Comparison of ENCODE assay signal across 8 mouse cellular contexts in the genomic region with DNA sequence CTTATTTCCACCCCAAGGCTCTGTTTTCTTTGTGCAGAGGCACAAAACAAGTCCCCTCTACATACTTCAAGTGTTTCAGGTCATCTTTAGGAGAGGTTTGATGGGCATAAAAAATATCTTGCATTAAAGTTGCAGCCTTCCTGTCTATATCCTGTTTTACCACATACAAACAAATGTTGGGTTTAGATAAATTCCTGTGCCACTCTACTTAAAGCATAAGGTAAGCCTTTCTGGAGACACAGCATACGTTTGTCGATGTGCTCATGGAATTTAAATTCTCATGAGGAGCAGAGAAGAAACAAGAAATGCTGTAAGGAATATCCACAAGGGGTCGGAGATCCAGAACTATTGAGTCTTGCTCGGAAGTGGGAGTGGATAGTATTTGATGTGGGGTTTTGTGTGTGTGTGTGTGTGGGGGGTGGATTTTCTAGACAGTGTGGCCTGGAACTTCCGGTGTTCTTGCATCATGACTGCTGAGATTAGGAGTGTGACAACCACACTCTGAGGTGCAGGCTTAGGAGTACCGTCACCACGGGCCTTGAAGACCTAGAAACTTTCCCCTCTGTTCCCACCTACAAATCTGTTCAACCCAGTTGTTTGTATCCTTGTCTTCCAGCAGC. TPM values are rescaled to one million over a fixed set of nuclear protein-coding genes. Genes with fewer than 3 reads are reported as not detected.
A peak's percentile ranks its signal among the peaks of the same experiment; 100 is the strongest.
DNase-seq lines count a peak whose midpoint lies in the region; ATAC-seq and TF ChIP-seq lines count a peak whose summit lies in the region.

No protein-coding gene starts in this region.

- H3K27ac ChIP-seq in liver, adult 2 months (replicated peaks; ENCODE audit: insufficient read depth, low read depth, low read length): peak overlapping the region; percentile 27; the same call in 1 of the 2 replicates
- H3K27ac ChIP-seq in forebrain, embryonic 10.5 days: no peak overlapping the region
- H3K27ac ChIP-seq in liver, embryonic 11.5 days (ENCODE audit: low read depth, low read length): peak overlapping the region; percentile 38
- peak overlapping the region; percentile 34; the same call in 1 of the 2 replicates for H3K27ac ChIP-seq in small intestine, adult 2 months (ENCODE audit: insufficient read depth, low read depth, low read length)

- ATAC-seq in liver, embryonic 11.5 days (replicated peaks; ENCODE audit: low FRiP score): no peak

- H3K79me2 ChIP-seq in liver, adult 2 months (ENCODE audit: control insufficient read depth, insufficient read depth, low read length): no peaks in the 10 kb centered on the region; the same call in 1 of the 2 replicates

- DNase-seq in liver, adult 2 months (ENCODE audit: extremely low read depth, low read depth, low spot score): peak; percentile 32
- DNase-seq in liver: no peak
- DNase-seq in forebrain, embryonic 10.5 days (ENCODE audit: extremely low spot score, low spot score): no peak
- DNase-seq in liver, embryonic 11.5 days (ENCODE audit: low spot score): no peak
- no peak for DNase-seq in ovary, postnatal 14 days (ENCODE audit: low spot score)
- no peak for DNase-seq in gastrocnemius, postnatal 36 days
- no peak for DNase-seq in adrenal gland, adult 8-10 months

- TF ChIP-seq POLR2A in liver, adult 2 months (IDR thresholded peaks at IDR 0.05; ENCODE audit: extremely low read depth, insufficient read depth, low read length): no peak
- TF ChIP-seq POLR2A in small intestine, adult 2 months (IDR thresholded peaks at IDR 0.05; ENCODE audit: low read depth, low read length): no peak

- intact Hi-C loops in gastrocnemius, postnatal 36 days (cut with DNase I): loop anchor here (5.0 kb wide), 1 partner anchor 37 kb away; no protein-coding TSS in a partner anchor

- peak overlapping the region; percentile 23; the same call in 1 of the 2 replicates for H3K4me3 ChIP-seq in liver, adult 2 months (ENCODE audit: insufficient read depth, low read depth, low read length)
- H3K4me3 ChIP-seq in forebrain, embryonic 10.5 days: peak overlapping the region; percentile 47
- peak overlapping the region; percentile 44 for H3K4me3 ChIP-seq in liver, embryonic 11.5 days (ENCODE audit: low read depth, low read length)
- no peak overlapping the region for H3K4me3 ChIP-seq in small intestine, adult 2 months (ENCODE audit: low read depth, low read length)

- no peak overlapping the region for H3K9ac ChIP-seq in liver, adult 2 months (ENCODE audit: low read depth, low read length)
- H3K9ac ChIP-seq in liver, embryonic 11.5 days (ENCODE audit: low read depth, low read length): peak overlapping the region; percentile 17; the same call in 1 of the 2 replicates

- H3K4me1 ChIP-seq in liver, adult 2 months (ENCODE audit: control insufficient read depth, insufficient read depth, low read length): peaks cover 14% of the 10 kb centered on the region; the same call in 1 of the 2 replicates
- peaks cover 32% of the 10 kb centered on the region for H3K4me1 ChIP-seq in forebrain, embryonic 10.5 days
- H3K4me1 ChIP-seq in liver, embryonic 11.5 days (replicated peaks; ENCODE audit: control insufficient read depth, insufficient read depth, low read length): peaks cover 18% of the 10 kb centered on the region
- H3K4me1 ChIP-seq in small intestine, adult 2 months (ENCODE audit: control insufficient read depth, insufficient read depth, insufficient read length, low read length): peaks cover 9% of the 10 kb centered on the region

- H3K27me3 ChIP-seq in liver, adult 2 months (ENCODE audit: control insufficient read depth, insufficient read depth, low read length): no peaks in the 10 kb centered on the region
- H3K27me3 ChIP-seq in forebrain, embryonic 10.5 days (ENCODE audit: poor library complexity, severe bottlenecking): no peaks in the 10 kb centered on the region
- H3K27me3 ChIP-seq in liver, embryonic 11.5 days (replicated peaks; ENCODE audit: control insufficient read depth, insufficient read depth, low read length): no peaks in the 10 kb centered on the region
- H3K27me3 ChIP-seq in small intestine, adult 2 months (ENCODE audit: control insufficient read depth, insufficient read depth, low read length): no peaks in the 10 kb centered on the region

- no peaks in the 10 kb centered on the region for H3K9me3 ChIP-seq in forebrain, embryonic 10.5 days
- no peaks in the 10 kb centered on the region for H3K9me3 ChIP-seq in liver, embryonic 11.5 days (ENCODE audit: control insufficient read depth, low read length)

- TF ChIP-seq CTCF in liver, adult 2 months (IDR thresholded peaks at IDR 0.05; ENCODE audit: low read depth, low read length): no peak
- TF ChIP-seq CTCF in small intestine, adult 2 months (IDR thresholded peaks at IDR 0.05; ENCODE audit: extremely low read depth, insufficient read length, insufficient replicate concordance, low read depth, low read length): no peak

- peak overlapping the region; percentile 71 for H3K4me2 ChIP-seq in liver, embryonic 11.5 days

- 56% methylated on average over 7 of the region's 7 CpGs for WGBS in liver, adult 2 months
- 90% methylated on average over 7 of the region's 7 CpGs for WGBS in forebrain, embryonic 10.5 days
- WGBS in liver, embryonic 11.5 days: 56% methylated on average over 7 of the region's 7 CpGs
- WGBS in small intestine, adult 2 months: 65% methylated on average over 7 of the region's 7 CpGs

- peaks cover 1% of the 10 kb centered on the region; the same call in 1 of the 2 replicates for H3K36me3 ChIP-seq in liver, adult 2 months (ENCODE audit: control insufficient read depth, insufficient read depth, low read length)
- peaks cover 33% of the 10 kb centered on the region for H3K36me3 ChIP-seq in forebrain, embryonic 10.5 days (replicated peaks)
- H3K36me3 ChIP-seq in liver, embryonic 11.5 days (ENCODE audit: control insufficient read depth, insufficient read depth, low read length): no peaks in the 10 kb centered on the region; the same call in 1 of the 2 replicates
- peaks cover 23% of the 10 kb centered on the region for H3K36me3 ChIP-seq in small intestine, adult 2 months (ENCODE audit: control insufficient read depth, insufficient read depth, low read length)

RNA-seq across cellular contexts. Expression of gene Lysmd1, which starts 1.7 kb away (rescaled TPM):
- total RNA-seq in liver, adult 2 months (2014; rRNA removed): 7.0 and 7.9 TPM in 2 replicates
- 6.1 and 6.5 TPM in 2 replicates for polyA plus RNA-seq in liver, adult 2 months (2012; rRNA removed)
- 12.6 and 13.3 TPM in 2 replicates for polyA plus RNA-seq in forebrain, embryonic 10.5 days (2016; fragmentation: Nextera tagmentation; extraction: Ambion mirVana)
- polyA plus RNA-seq in liver, embryonic 11.5 days (2014; fragmentation: Nextera tagmentation; extraction: Ambion mirVana): 8.9 and 9.1 TPM in 2 replicates
- polyA plus RNA-seq in small intestine, adult 2 months (2012; rRNA removed): 1.8 and 5.0 TPM in 2 replicates
- total RNA-seq in gastrocnemius, postnatal 36 days (2021): 1 to 10 TPM; 6.4 to 8.2 TPM
- total RNA-seq in adrenal gland, adult 8-10 months (2022): 10 to 100 TPM in 3 of 4 experiments, 1 to 10 TPM in 1; 8.4 to 11.4 (median 10.4) TPM

RNA-seq across cellular contexts. Expression of gene Scnm1, which starts 1.7 kb away (rescaled TPM):
- 12.6 and 13.3 TPM in 2 replicates for total RNA-seq in liver, adult 2 months (2014; rRNA removed)
- 15.2 and 17.7 TPM in 2 replicates for polyA plus RNA-seq in liver, adult 2 months (2012; rRNA removed)
- polyA plus RNA-seq in forebrain, embryonic 10.5 days (2016; fragmentation: Nextera tagmentation; extraction: Ambion mirVana): 75.8 and 80.7 TPM in 2 replicates
- polyA plus RNA-seq in liver, embryonic 11.5 days (2014; fragmentation: Nextera tagmentation; extraction: Ambion mirVana): 53.1 and 58.5 TPM in 2 replicates
- 15.3 and 34.3 TPM in 2 replicates for polyA plus RNA-seq in small intestine, adult 2 months (2012; rRNA removed)
- 10 to 100 TPM; 21.7 to 27.3 TPM for total RNA-seq in gastrocnemius, postnatal 36 days (2021)
- total RNA-seq in adrenal gland, adult 8-10 months (2022): 10 to 100 TPM; 30.8 to 58.2 (median 43.5) TPM

RNA-seq across cellular contexts. Expression of gene Tnfaip8l2, which starts 6.6 kb away (rescaled TPM):
- total RNA-seq in liver, adult 2 months (2014; rRNA removed): 2.3 and 2.8 TPM in 2 replicates
- polyA plus RNA-seq in liver, adult 2 months (2012; rRNA removed): 2.7 and 4.0 TPM in 2 replicates
- 1.4 and 1.5 TPM in 2 replicates for polyA plus RNA-seq in forebrain, embryonic 10.5 days (2016; fragmentation: Nextera tagmentation; extraction: Ambion mirVana)
- polyA plus RNA-seq in liver, embryonic 11.5 days (2014; fragmentation: Nextera tagmentation; extraction: Ambion mirVana): 4.8 and 5.4 TPM in 2 replicates
- 8.6 and 52.3 TPM in 2 replicates for polyA plus RNA-seq in small intestine, adult 2 months (2012; rRNA removed)
- total RNA-seq in gastrocnemius, postnatal 36 days (2021): under 1 TPM; 0.38 to 0.69 TPM
- 1 to 10 TPM; 1.8 to 5.0 (median 3.2) TPM for total RNA-seq in adrenal gland, adult 8-10 months (2022)

RNA-seq across cellular contexts. Expression of gene Tmod4, which starts 11.3 kb away (rescaled TPM):
- total RNA-seq in liver, adult 2 months (2014; rRNA removed): 0.65 TPM in 1 of 2 replicates, not detected in the other
- 0.25 TPM in 1 of 2 replicates, not detected in the other for polyA plus RNA-seq in liver, adult 2 months (2012; rRNA removed)
- polyA plus RNA-seq in forebrain, embryonic 10.5 days (2016; fragmentation: Nextera tagmentation; extraction: Ambion mirVana): 0.77 and 1.00 TPM in 2 replicates
- polyA plus RNA-seq in liver, embryonic 11.5 days (2014; fragmentation: Nextera tagmentation; extraction: Ambion mirVana): 1.1 TPM in 2 replicates
- 0.62 and 0.84 TPM in 2 replicates for polyA plus RNA-seq in small intestine, adult 2 months (2012; rRNA removed)
- total RNA-seq in gastrocnemius, postnatal 36 days (2021): 100 to 1,000 TPM; 623 to 679 TPM
- 1 to 10 TPM in 1 of 4 experiments, under 1 TPM in 1, not detected in 2; 0.56 to 1.5 TPM for total RNA-seq in adrenal gland, adult 8-10 months (2022)

RNA-seq across cellular contexts. Expression of gene Sema6c, which starts 24.7 kb away (rescaled TPM):
- total RNA-seq in liver, adult 2 months (2014; rRNA removed): 0.65 and 1.1 TPM in 2 replicates
- 2.1 and 2.9 TPM in 2 replicates for polyA plus RNA-seq in liver, adult 2 months (2012; rRNA removed)
- polyA plus RNA-seq in forebrain, embryonic 10.5 days (2016; fragmentation: Nextera tagmentation; extraction: Ambion mirVana): 3.9 and 4.2 TPM in 2 replicates
- polyA plus RNA-seq in liver, embryonic 11.5 days (2014; fragmentation: Nextera tagmentation; extraction: Ambion mirVana): 2.5 and 2.8 TPM in 2 replicates
- polyA plus RNA-seq in small intestine, adult 2 months (2012; rRNA removed): 2.1 and 4.6 TPM in 2 replicates
- 10 to 100 TPM; 96.3 to 98.2 TPM for total RNA-seq in gastrocnemius, postnatal 36 days (2021)
- total RNA-seq in adrenal gland, adult 8-10 months (2022): 10 to 100 TPM in 2 of 4 experiments, 1 to 10 TPM in 2; 4.0 to 13.1 (median 8.0) TPM
